Mouse (Mus musculus): ENCODE data around the gene 1700028J19Rik. TPM values are rescaled to one million over a fixed set of nuclear protein-coding genes. Genes with fewer than 3 reads are reported as not detected.
A peak's percentile ranks its signal among the peaks of the same experiment; 100 is the strongest.
"Not testable (repeated sequence)": the region's sequence is repeated elsewhere in the genome, so short reads cannot be mapped to it uniquely, and the experiment has no call there.

The 1700028J19Rik gene
- polyA plus RNA-seq, 1 experiment from 2014 or later = 1.3 TPM

GRCm38 (mm10) chr7:44271309-44271708, 24.8 kb upstream of the 1700028J19Rik start:
- H3K4me1 ChIP-seq = no peaks in the 10 kb centered on the region
- H3K9me3 ChIP-seq = no peaks in the 10 kb centered on the region
- H3K4me3 ChIP-seq (replicated peaks) = no peak overlapping the region
- no peak for ATAC-seq (ENCODE audit: low FRiP score)
- no peak overlapping the region for H3K27ac ChIP-seq
- WGBS = 75% methylated on average over 2 of the region's 2 CpGs
- peaks cover 50% of the 10 kb centered on the region for H3K27me3 ChIP-seq
- no peak overlapping the region for H3K9ac ChIP-seq
- H3K4me2 ChIP-seq = no peak overlapping the region
- no peaks in the 10 kb centered on the region for H3K36me3 ChIP-seq (replicated peaks)

GRCm38 (mm10) chr7:44269397-44269796, 22.9 kb upstream of the 1700028J19Rik start:
- Histone ChIP-seq H3K9me3 (no peaks in the 10 kb centered on the region), H3K9ac (no peak overlapping the region), H3K4me3 (replicated peaks) (no peak overlapping the region), H3K27me3 (peaks cover 46% of the 10 kb centered on the region), H3K4me2 (no peak overlapping the region), H3K27ac (no peak overlapping the region), H3K4me1 (no peaks in the 10 kb centered on the region), H3K36me3 (replicated peaks) (no peaks in the 10 kb centered on the region)
- WGBS = 79% methylated on average over 2 of the region's 2 CpGs
- no peak for ATAC-seq (ENCODE audit: low FRiP score)

DNA sequence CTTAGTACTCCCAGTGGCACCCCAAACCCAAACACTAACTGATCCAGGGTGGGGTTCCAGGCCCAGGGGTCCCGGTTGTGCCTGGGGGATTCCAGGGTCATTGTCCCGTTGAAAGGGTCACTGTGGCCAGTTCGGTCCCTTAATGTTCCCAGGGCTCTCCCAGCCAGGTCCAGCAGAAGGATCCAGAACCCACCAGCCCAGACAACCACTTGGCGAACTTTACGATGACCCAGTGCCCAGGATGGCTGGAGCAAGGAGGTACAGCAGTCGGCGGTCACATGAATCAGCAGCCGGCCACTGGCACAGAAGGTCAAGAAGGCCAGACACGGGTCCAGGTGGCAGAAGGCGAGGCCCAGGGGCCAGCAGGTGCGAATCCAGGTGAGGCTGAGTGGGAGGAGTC, 21.6 kb upstream of the 1700028J19Rik start:
- Histone ChIP-seq H3K4me2 (no peak overlapping the region), H3K36me3 (replicated peaks) (no peaks in the 10 kb centered on the region), H3K9me3 (no peaks in the 10 kb centered on the region), H3K27ac (no peak overlapping the region), H3K4me1 (peaks cover 4% of the 10 kb centered on the region), H3K4me3 (replicated peaks) (no peak overlapping the region), H3K27me3 (peaks cover 47% of the 10 kb centered on the region), H3K9ac (no peak overlapping the region)
- ATAC-seq (ENCODE audit: low FRiP score) = no peak
- WGBS = 85% methylated on average over 11 of the region's 11 CpGs

DNA sequence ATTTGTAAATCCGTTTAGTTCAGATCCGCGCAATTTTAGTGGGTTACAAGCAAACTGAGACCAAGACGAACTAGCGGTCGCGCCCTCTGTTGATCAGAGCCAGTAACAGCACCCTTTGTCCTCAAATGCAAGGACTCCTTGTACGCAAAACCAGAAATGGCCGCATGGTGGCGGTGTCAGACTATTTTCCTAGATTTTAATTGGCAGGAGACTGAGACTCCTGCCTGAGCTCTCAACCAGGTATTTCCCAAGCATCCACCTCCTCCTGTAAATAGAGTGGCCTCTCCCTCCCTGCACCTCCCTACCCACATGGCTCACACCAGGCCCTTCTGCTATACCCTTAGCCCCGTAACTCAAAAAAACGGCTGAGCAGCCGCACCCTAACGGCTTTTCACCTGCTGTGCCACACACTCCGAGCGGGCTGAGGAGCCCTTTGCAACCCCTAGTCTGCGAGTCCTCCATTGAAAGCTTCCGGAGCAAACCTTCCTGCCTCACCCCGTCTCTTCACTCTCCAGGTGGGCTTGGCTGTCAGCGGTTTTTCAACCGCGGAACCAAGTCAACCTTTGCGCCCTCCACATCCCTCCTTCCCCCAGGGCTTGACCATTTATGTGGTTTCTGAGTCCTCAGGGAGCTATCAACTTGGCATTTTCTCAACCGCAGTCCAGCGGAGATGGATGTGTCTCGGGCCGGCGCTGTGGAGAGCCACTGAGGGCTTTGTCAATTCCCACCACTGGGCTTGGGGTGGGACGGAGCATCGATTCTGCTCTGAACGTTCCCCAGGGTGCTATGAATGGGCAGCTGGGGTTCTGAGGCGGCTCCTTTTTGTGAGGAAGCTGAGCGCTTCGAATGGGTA, 16.5 kb upstream of the 1700028J19Rik start:
- H3K27ac ChIP-seq = no peak overlapping the region

DNA sequence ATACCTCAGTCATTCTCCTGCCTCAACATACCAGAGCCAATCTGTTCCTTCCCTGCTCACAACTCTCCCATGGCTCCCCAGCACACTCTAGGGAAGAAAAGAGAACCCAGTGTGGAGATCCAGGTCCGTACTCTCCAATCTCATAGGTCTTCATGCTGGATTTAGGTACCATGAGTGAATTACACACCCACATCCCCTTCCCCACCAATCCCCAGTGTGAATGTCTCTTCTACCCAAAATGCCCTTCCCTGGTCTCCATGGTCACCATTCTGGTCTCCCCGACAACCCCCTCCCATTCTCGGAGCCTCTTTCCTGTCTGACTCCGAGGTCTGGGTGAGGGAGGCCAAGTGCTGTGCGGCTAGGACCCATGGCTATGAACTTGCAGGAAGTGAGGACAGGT, 14.7 kb upstream of the 1700028J19Rik start, which contains the start of gene Gm15517:
Gene Gm15517 (plus strand): TSS at position 301 of the 400 bp plus-strand sequence.
- Histone ChIP-seq H3K27ac (no peak within 1 kb of the TSS), H3K9me3 (no peaks in the 10 kb centered on the region), H3K4me3 (replicated peaks) (no peak within 1 kb of the TSS), H3K4me1 (peaks cover 7% of the 10 kb centered on the region), H3K9ac (no peak within 1 kb of the TSS), H3K36me3 (replicated peaks) (no peaks in the 10 kb centered on the region), H3K4me2 (no peak within 1 kb of the TSS), H3K27me3 (peaks cover 26% of the 10 kb centered on the region)
- 70% methylated on average over 5 of the region's 5 CpGs for WGBS
- no peak for ATAC-seq (ENCODE audit: low FRiP score)

More for the DNA sequence above, 16.5 kb upstream of the 1700028J19Rik start:
- H3K27me3 ChIP-seq = peaks cover 40% of the 10 kb centered on the region
- H3K9me3 ChIP-seq = no peaks in the 10 kb centered on the region
- H3K4me2 ChIP-seq = peak overlapping the region; percentile 52
- peak; percentile 85 for ATAC-seq (ENCODE audit: low FRiP score)
- H3K4me1 ChIP-seq = peaks cover 7% of the 10 kb centered on the region
- H3K4me3 ChIP-seq (replicated peaks) = peak overlapping the region; percentile 32
- WGBS = 2% methylated on average over 34 of the region's 34 CpGs
- no peaks in the 10 kb centered on the region for H3K36me3 ChIP-seq (replicated peaks)
- peak overlapping the region; percentile 48; the same call in 1 of the 2 replicates for H3K9ac ChIP-seq

DNA sequence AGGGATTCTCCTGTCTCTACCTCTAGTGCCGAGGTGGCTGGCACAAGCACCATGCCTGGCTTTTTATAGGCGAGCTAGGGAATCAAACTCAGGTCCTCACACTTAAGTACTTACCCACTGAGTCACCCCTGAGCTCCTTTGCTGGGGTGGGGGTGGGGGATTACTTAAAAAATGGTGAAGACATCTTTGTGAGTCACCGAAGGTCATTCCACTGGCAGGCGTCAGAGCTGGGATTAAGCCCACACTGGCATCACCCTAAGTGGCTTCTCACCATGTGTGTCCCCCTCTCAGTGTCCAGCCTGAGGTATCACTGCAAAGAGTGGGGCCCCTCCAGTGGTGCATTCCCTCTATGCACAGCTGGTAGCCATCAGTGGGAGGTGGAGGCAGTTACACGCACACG, 13.9 kb upstream of the 1700028J19Rik start:
- Histone ChIP-seq H3K27ac (no peak overlapping the region), H3K9me3 (no peaks in the 10 kb centered on the region), H3K4me1 (peaks cover 7% of the 10 kb centered on the region), H3K4me2 (no peak overlapping the region), H3K36me3 (replicated peaks) (no peaks in the 10 kb centered on the region), H3K4me3 (replicated peaks) (no peak overlapping the region), H3K9ac (no peak overlapping the region), H3K27me3 (peaks cover 26% of the 10 kb centered on the region)
- 71% methylated on average over 6 of the region's 6 CpGs for WGBS
- no peak for ATAC-seq (ENCODE audit: low FRiP score)

DNA sequence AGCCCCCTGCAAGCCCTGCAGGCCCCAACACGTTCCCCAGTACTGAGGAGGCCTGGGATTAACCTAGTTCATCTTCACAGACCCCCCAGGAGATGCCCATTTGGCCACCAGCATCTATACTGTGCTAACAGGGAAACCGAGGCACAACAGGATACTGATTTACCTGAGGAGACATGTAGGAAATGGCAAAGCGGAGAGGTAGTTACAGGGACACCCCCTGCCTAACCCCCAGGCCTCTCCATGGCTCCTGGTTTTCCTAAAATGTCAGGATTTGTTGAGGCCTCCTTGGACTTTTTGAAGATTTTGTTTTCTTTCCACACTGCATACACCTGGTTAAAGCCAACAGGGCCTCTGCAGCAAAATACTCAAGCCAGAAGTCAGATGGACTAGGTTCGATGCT, 10.8 kb upstream of the 1700028J19Rik start, which contains the start of gene Acp4:
Gene Acp4 (minus strand): TSS at position 101 of the 400 bp plus-strand sequence.
- Histone ChIP-seq H3K9ac (no peak within 1 kb of the TSS), H3K36me3 (replicated peaks) (peaks cover 29% of the 10 kb centered on the region), H3K27me3 (peaks cover 10% of the 10 kb centered on the region; the same call in 1 of the 2 replicates), H3K9me3 (no peaks in the 10 kb centered on the region), H3K4me1 (no peaks in the 10 kb centered on the region), H3K4me3 (replicated peaks) (no peak within 1 kb of the TSS), H3K4me2 (no peak within 1 kb of the TSS), H3K27ac (no peak within 1 kb of the TSS)
- WGBS = 83% methylated on average over 4 of the region's 4 CpGs
- ATAC-seq (ENCODE audit: low FRiP score) = no peak

DNA sequence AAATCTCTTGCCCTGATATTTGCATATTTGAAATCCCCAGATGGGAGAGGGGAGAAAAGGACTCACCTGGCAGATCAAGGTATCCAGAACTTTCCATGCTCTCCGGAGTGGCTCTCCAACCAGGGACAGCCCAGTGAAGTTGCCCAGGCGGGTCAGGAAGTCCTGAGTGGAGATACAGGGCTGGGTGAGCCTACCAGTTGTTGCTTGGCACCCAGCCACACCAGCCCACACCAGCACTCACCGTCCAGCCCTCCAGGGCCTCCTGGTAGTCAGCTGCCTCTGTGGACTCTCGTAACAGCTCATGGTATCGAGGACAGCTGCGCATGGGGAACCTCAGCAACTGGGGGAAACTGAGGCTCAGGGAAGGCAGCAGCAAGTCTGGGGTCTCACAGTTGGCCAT, 8.4 kb upstream of the 1700028J19Rik start:
- ATAC-seq (ENCODE audit: low FRiP score) = no peak
- Histone ChIP-seq H3K27ac (no peak overlapping the region), H3K9me3 (no peaks in the 10 kb centered on the region), H3K4me1 (no peaks in the 10 kb centered on the region), H3K9ac (no peak overlapping the region), H3K27me3 (no peaks in the 10 kb centered on the region), H3K4me2 (no peak overlapping the region), H3K4me3 (replicated peaks) (no peak overlapping the region), H3K36me3 (replicated peaks) (peaks cover 49% of the 10 kb centered on the region)
- 90% methylated on average over 6 of the region's 6 CpGs for WGBS

GRCm38 (mm10) chr7:44253023-44253616, 6.6 kb upstream of the 1700028J19Rik start:
- no peak overlapping the region for H3K9ac ChIP-seq
- no peak for ATAC-seq (ENCODE audit: low FRiP score)
- H3K9me3 ChIP-seq = no peaks in the 10 kb centered on the region
- peaks cover 9% of the 10 kb centered on the region for H3K4me1 ChIP-seq
- H3K27me3 ChIP-seq = no peaks in the 10 kb centered on the region
- H3K36me3 ChIP-seq (replicated peaks) = peaks cover 67% of the 10 kb centered on the region
- H3K27ac ChIP-seq = 0 out of 2 replicates have a peak overlapping the region, but pooled peaks have one; percentile 2
- no peak overlapping the region for H3K4me2 ChIP-seq
- no peak overlapping the region for H3K4me3 ChIP-seq (replicated peaks)
- 71% methylated on average over 15 of the region's 15 CpGs for WGBS

DNA sequence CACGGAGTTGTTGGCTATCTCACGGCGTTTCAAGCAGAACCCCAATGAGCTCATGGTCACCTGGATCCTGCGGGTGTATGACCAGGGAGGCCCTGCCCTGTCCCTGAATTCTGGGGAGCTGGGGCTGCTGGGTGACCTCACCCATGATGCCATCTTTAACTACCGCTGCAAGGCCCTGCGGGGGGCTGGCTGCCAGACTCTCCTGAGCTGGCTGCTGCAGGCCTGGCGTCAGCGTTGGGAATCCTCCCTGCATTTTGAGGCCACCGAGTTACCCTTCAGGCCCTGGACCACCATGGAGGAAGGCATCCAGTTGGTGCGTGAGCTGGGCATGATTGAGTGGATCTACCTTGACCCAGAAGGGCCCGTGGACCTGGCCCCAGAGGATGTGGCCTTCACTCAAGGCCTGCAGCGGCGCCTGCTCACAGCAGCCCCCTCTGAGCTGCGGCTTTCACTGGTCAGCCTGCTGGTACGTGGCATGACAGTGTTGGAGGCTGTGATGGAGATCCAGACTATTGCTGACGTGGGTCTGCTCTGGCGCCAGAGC, 4.3 kb upstream of the 1700028J19Rik start:
- not testable (repeated sequence) for ATAC-seq (ENCODE audit: low FRiP score); H3K4me2 ChIP-seq; H3K27ac ChIP-seq; H3K27me3 ChIP-seq; H3K9me3 ChIP-seq; H3K9ac ChIP-seq; H3K4me3 ChIP-seq (replicated peaks)
- H3K4me1 ChIP-seq = peaks cover 18% of the 10 kb centered on the region
- peaks cover 70% of the 10 kb centered on the region for H3K36me3 ChIP-seq (replicated peaks)
- WGBS = 88% methylated on average over 17 of the region's 17 CpGs

DNA sequence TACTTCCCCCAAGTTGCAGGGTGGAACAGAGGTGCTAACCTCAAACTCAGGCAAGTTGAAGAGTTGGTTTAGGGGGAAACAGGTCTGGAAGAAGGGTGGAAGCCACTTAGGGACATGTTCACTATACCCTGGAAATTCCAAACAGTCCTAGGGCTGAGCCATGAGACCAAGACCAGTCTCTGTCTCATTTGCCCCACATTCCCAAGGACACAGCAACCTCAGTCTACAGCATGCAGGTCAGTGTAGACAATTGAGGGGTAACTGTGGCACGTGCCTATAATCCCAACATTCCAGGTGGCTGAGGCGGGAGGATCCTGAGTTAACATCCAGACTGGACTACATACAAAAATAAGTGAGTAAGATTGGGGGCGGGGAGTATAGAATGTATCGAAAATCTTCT, 2.8 kb upstream of the 1700028J19Rik start:
- no peak for ATAC-seq (ENCODE audit: low FRiP score)
- no peak overlapping the region for H3K4me3 ChIP-seq (replicated peaks)
- H3K36me3 ChIP-seq (replicated peaks) = peaks cover 60% of the 10 kb centered on the region
- peaks cover 26% of the 10 kb centered on the region for H3K4me1 ChIP-seq
- H3K27me3 ChIP-seq = no peaks in the 10 kb centered on the region
- no peak overlapping the region for H3K9ac ChIP-seq
- WGBS = 91% methylated on average over 4 of the region's 4 CpGs
- no peak overlapping the region for H3K27ac ChIP-seq
- H3K4me2 ChIP-seq = no peak overlapping the region
- H3K9me3 ChIP-seq = no peaks in the 10 kb centered on the region

GRCm38 (mm10) chr7:44247971-44248370, 1.5 kb upstream of the 1700028J19Rik start:
- ATAC-seq (ENCODE audit: low FRiP score) = no peak
- H3K36me3 ChIP-seq (replicated peaks) = peaks cover 47% of the 10 kb centered on the region

More at GRCm38 (mm10) chr7:44247971-44248370, 1.5 kb upstream of the 1700028J19Rik start:
- no peak overlapping the region for H3K27ac ChIP-seq
- H3K27me3 ChIP-seq = no peaks in the 10 kb centered on the region
- H3K9ac ChIP-seq = peak overlapping the region; percentile 93
- peak overlapping the region; percentile 82 for H3K4me2 ChIP-seq
- peak overlapping the region; percentile 87 for H3K4me3 ChIP-seq (replicated peaks)
- H3K9me3 ChIP-seq = no peaks in the 10 kb centered on the region
- 94% methylated on average over 2 of the region's 2 CpGs for WGBS
- peaks cover 26% of the 10 kb centered on the region for H3K4me1 ChIP-seq
